Comparison of ENCODE assay signal across 24 mouse cellular contexts in genomic region chr14:12105593-12105992, GRCm38 (mm10).
DNase-seq lines count a peak whose midpoint lies in the region; ATAC-seq and TF ChIP-seq lines count a peak whose summit lies in the region.
"Had no signal": no experiment of that assay in that cellular context is flagged by ENCODE, and none has a peak within 500 bp of the region (broad histone marks: within the 10 kb centered on the region; RNA-seq: fewer than 3 reads in every experiment).

No protein-coding gene starts in this region.

- H3K36me3 ChIP-seq in kidney, adult 2 months (ENCODE audit: control insufficient read depth, insufficient read depth, low read length), result no peaks in the 10 kb centered on the region
- no peaks in the 10 kb centered on the region for H3K36me3 ChIP-seq in liver, adult 2 months (ENCODE audit: control insufficient read depth, insufficient read depth, low read length)
- no peaks in the 10 kb centered on the region for H3K36me3 ChIP-seq in liver, embryonic 11.5 days (ENCODE audit: control insufficient read depth, insufficient read depth, low read length)
- H3K36me3 ChIP-seq in liver, embryonic 15.5 days (replicated peaks), result no peaks in the 10 kb centered on the region
- H3K36me3 ChIP-seq in liver, embryonic 12.5 days, result no peaks in the 10 kb centered on the region
- H3K36me3 ChIP-seq in liver, postnatal 0 days (replicated peaks; ENCODE audit: insufficient read depth, low read length), result no peaks in the 10 kb centered on the region
- H3K36me3 ChIP-seq: embryonic facial prominence, embryonic 13.5 days; embryonic facial prominence, embryonic 15.5 days; forebrain, embryonic 10.5 days; forebrain, embryonic 12.5 days had no signal

- 80% methylated on average over 3 of the region's 3 CpGs for WGBS in kidney, adult 2 months
- WGBS in liver, adult 2 months, result 32% methylated on average over 3 of the region's 3 CpGs
- WGBS in liver, embryonic 11.5 days, result 86% methylated on average over 3 of the region's 3 CpGs
- WGBS in liver, embryonic 15.5 days (ENCODE audit: insufficient replicate concordance), result 53% methylated on average over 3 of the region's 3 CpGs
- WGBS in liver, embryonic 12.5 days (ENCODE audit: insufficient replicate concordance), result 58% methylated on average over 3 of the region's 3 CpGs
- WGBS in liver, postnatal 0 days (ENCODE audit: insufficient replicate concordance), result 66% methylated on average over 3 of the region's 3 CpGs

- H3K4me3 ChIP-seq in kidney, adult 2 months (ENCODE audit: insufficient read depth, low read depth, low read length), result no peak overlapping the region
- no peak overlapping the region for H3K4me3 ChIP-seq in liver, adult 2 months (ENCODE audit: insufficient read depth, low read depth, low read length)
- no peak overlapping the region for H3K4me3 ChIP-seq in liver, embryonic 11.5 days (ENCODE audit: low read depth, low read length)
- H3K4me3 ChIP-seq in liver, embryonic 15.5 days (replicated peaks), result no peak overlapping the region
- H3K4me3 ChIP-seq in liver, embryonic 12.5 days, result no peak overlapping the region
- H3K4me3 ChIP-seq in liver, postnatal 0 days (ENCODE audit: low read depth, low read length), result no peak overlapping the region
- H3K4me3 ChIP-seq: embryonic facial prominence, embryonic 13.5 days; embryonic facial prominence, embryonic 15.5 days; erythroblast, embryonic 14.5 days; forebrain, embryonic 10.5 days; forebrain, embryonic 12.5 days had no signal

- peaks cover 28% of the 10 kb centered on the region for H3K4me1 ChIP-seq in kidney, adult 2 months (ENCODE audit: control insufficient read depth, insufficient read depth, low read length)
- H3K4me1 ChIP-seq in liver, adult 2 months (ENCODE audit: control insufficient read depth, insufficient read depth, low read length), result peaks cover 24% of the 10 kb centered on the region
- H3K4me1 ChIP-seq in liver, embryonic 11.5 days (replicated peaks; ENCODE audit: control insufficient read depth, insufficient read depth, low read length), result no peaks in the 10 kb centered on the region
- H3K4me1 ChIP-seq in liver, embryonic 15.5 days (replicated peaks), result no peaks in the 10 kb centered on the region; the same call in none of the 2 replicates
- no peaks in the 10 kb centered on the region for H3K4me1 ChIP-seq in liver, embryonic 12.5 days
- H3K4me1 ChIP-seq in liver, postnatal 0 days (ENCODE audit: insufficient read depth), result no peaks in the 10 kb centered on the region; the same call in 1 of the 2 replicates
- H3K4me1 ChIP-seq: embryonic facial prominence, embryonic 13.5 days; embryonic facial prominence, embryonic 15.5 days; forebrain, embryonic 12.5 days had no signal

- no peak for TF ChIP-seq POLR2A in kidney, adult 2 months (IDR thresholded peaks at IDR 0.05; ENCODE audit: low read depth, low read length)
- no peak for TF ChIP-seq POLR2A in liver, adult 2 months (IDR thresholded peaks at IDR 0.05; ENCODE audit: extremely low read depth, insufficient read depth, low read length)

- no peak for TF ChIP-seq CTCF in kidney, adult 2 months (conservative IDR thresholded peaks at IDR 0.05; ENCODE audit: insufficient read depth, insufficient read length, low read depth, low read length)
- TF ChIP-seq CTCF in liver, adult 2 months (IDR thresholded peaks at IDR 0.05; ENCODE audit: low read depth, low read length), result no peak
- no peak for TF ChIP-seq CTCF in liver, postnatal 0 days (IDR thresholded peaks at IDR 0.05; ENCODE audit: low read depth)

- no peak overlapping the region for H3K9ac ChIP-seq in liver, adult 2 months (ENCODE audit: low read depth, low read length)
- H3K9ac ChIP-seq in liver, embryonic 11.5 days (ENCODE audit: low read depth, low read length), result no peak overlapping the region
- H3K9ac ChIP-seq in liver, embryonic 15.5 days, result no peak overlapping the region
- H3K9ac ChIP-seq in liver, embryonic 12.5 days, result no peak overlapping the region
- H3K9ac ChIP-seq in liver, postnatal 0 days (replicated peaks), result no peak overlapping the region
- H3K9ac ChIP-seq: embryonic facial prominence, embryonic 13.5 days; embryonic facial prominence, embryonic 15.5 days; forebrain, embryonic 12.5 days had no signal

- no peaks in the 10 kb centered on the region for H3K27me3 ChIP-seq in kidney, adult 2 months (replicated peaks; ENCODE audit: control insufficient read depth, insufficient read depth, low read length)
- H3K27me3 ChIP-seq in liver, adult 2 months (ENCODE audit: control insufficient read depth, insufficient read depth, low read length), result no peaks in the 10 kb centered on the region
- H3K27me3 ChIP-seq in liver, embryonic 11.5 days (replicated peaks; ENCODE audit: control insufficient read depth, insufficient read depth, low read length), result no peaks in the 10 kb centered on the region
- no peaks in the 10 kb centered on the region for H3K27me3 ChIP-seq in liver, embryonic 15.5 days
- no peaks in the 10 kb centered on the region for H3K27me3 ChIP-seq in liver, embryonic 12.5 days (replicated peaks)
- no peaks in the 10 kb centered on the region for H3K27me3 ChIP-seq in liver, postnatal 0 days (ENCODE audit: insufficient read depth, low read length)
- H3K27me3 ChIP-seq: CH12.LX; embryonic facial prominence, embryonic 13.5 days; embryonic facial prominence, embryonic 15.5 days; forebrain, embryonic 12.5 days had no signal

- no peak for DNase-seq in kidney, adult 2 months
- DNase-seq in kidney, adult 9 months, result no peak
- DNase-seq in liver, adult 2 months (ENCODE audit: extremely low read depth, low read depth, low spot score), result peak; percentile 66
- DNase-seq in liver, embryonic 11.5 days (ENCODE audit: low spot score), result no peak
- no peak for DNase-seq in liver, postnatal 0 days
- DNase-seq in lung, postnatal 36 days, result no peak
- DNase-seq: adrenal gland, postnatal 25 days; B cell, adult 2 months; cerebellum, adult 11 months; cerebellum, adult 18-20 months; cerebellum, adult 8-10 months; cerebellum, adult 9-11 months; cerebellum, postnatal 14 days; embryo, embryonic 11 days had no signal

- H3K9me3 ChIP-seq in liver, embryonic 11.5 days (ENCODE audit: control insufficient read depth, low read length), result no peaks in the 10 kb centered on the region
- H3K9me3 ChIP-seq in liver, embryonic 15.5 days (replicated peaks), result no peaks in the 10 kb centered on the region
- H3K9me3 ChIP-seq in liver, embryonic 12.5 days (replicated peaks), result no peaks in the 10 kb centered on the region
- H3K9me3 ChIP-seq in liver, postnatal 0 days (ENCODE audit: low read length), result no peaks in the 10 kb centered on the region
- H3K9me3 ChIP-seq: embryonic facial prominence, embryonic 13.5 days; embryonic facial prominence, embryonic 15.5 days; forebrain, embryonic 10.5 days; forebrain, embryonic 12.5 days had no signal

- H3K27ac ChIP-seq in kidney, adult 2 months (ENCODE audit: insufficient read depth, low read depth, low read length), result peak overlapping the region; percentile 98; the same call in 1 of the 2 replicates
- H3K27ac ChIP-seq in liver, adult 2 months (replicated peaks; ENCODE audit: insufficient read depth, low read depth, low read length), result peak overlapping the region; percentile 99
- H3K27ac ChIP-seq in liver, embryonic 11.5 days (ENCODE audit: low read depth, low read length), result no peak overlapping the region
- H3K27ac ChIP-seq in liver, embryonic 15.5 days (replicated peaks), result peak overlapping the region; percentile 67
- no peak overlapping the region for H3K27ac ChIP-seq in liver, embryonic 12.5 days
- peak overlapping the region; percentile 96 for H3K27ac ChIP-seq in liver, postnatal 0 days (ENCODE audit: low read depth)
- H3K27ac ChIP-seq: embryonic facial prominence, embryonic 13.5 days; embryonic facial prominence, embryonic 15.5 days; forebrain, embryonic 10.5 days; forebrain, embryonic 12.5 days had no signal

- no peak overlapping the region for H3K4me2 ChIP-seq in liver, embryonic 11.5 days
- H3K4me2 ChIP-seq in liver, embryonic 15.5 days, result no peak overlapping the region
- no peak overlapping the region for H3K4me2 ChIP-seq in liver, embryonic 12.5 days
- no peak overlapping the region for H3K4me2 ChIP-seq in liver, postnatal 0 days (ENCODE audit: low read depth, low read length)
- H3K4me2 ChIP-seq: embryonic facial prominence, embryonic 13.5 days; embryonic facial prominence, embryonic 15.5 days; forebrain, embryonic 12.5 days had no signal

- no peak for ATAC-seq in liver, embryonic 11.5 days (replicated peaks; ENCODE audit: low FRiP score)
- no peak for ATAC-seq in liver, embryonic 15.5 days (ENCODE audit: insufficient read depth)
- no peak for ATAC-seq in liver, embryonic 12.5 days
- ATAC-seq in liver, postnatal 0 days, result peak; percentile 56
- ATAC-seq: CD4-positive, CD25-positive, alpha-beta regulatory T cell, adult 4 months; forebrain, embryonic 14.5 days had no signal

- no peaks in the 10 kb centered on the region; the same call in 1 of the 2 replicates for H3K79me2 ChIP-seq in liver, adult 2 months (ENCODE audit: control insufficient read depth, insufficient read depth, low read length)

- no peak for TF ChIP-seq EP300 in liver, postnatal 0 days (IDR thresholded peaks at IDR 0.05; ENCODE audit: low read depth)

Comparison
In these comparisons a context has a peak if more than half of its experiments do, and no peak if none do; other contexts are left out.
1. H3K27ac ChIP-seq: peak in kidney, adult 2 months (single experiment), liver, adult 2 months (single experiment), liver, embryonic 15.5 days (single experiment) and liver, postnatal 0 days (single experiment); none in liver, embryonic 11.5 days (single experiment) and liver, embryonic 12.5 days (single experiment).